Mouse (Mus musculus): ENCODE measurements around the gene Dusp12. TPM values are rescaled to one million over a fixed set of nuclear protein-coding genes. Genes with fewer than 3 reads are reported as not detected.

The Dusp12 gene
- total RNA-seq, 2 experiments from 2014 or later = 13.5 to 18.2 TPM

DNA sequence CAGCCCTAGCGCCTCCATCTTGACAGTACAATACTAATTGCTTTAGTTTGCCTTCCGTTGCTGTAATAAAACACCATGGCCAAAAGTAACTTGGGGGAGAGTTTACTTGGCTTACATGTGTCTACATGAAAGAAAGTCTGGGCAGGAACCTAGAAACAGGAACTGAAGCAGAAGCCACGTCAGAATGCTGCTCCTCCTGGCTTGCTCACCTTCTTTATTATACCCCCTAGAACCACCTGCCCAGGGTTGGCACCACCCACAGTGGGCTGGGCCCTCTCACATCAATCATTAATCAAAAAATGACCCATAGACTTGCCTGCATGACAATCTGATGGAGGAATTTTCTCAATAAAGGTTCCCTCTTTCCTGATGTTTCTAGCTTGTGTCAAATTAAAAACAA is 20.6 kb downstream of the Dusp12 start:
- DNase-seq (ENCODE audit: low spot score in 2 of 2) = no peak

DNA sequence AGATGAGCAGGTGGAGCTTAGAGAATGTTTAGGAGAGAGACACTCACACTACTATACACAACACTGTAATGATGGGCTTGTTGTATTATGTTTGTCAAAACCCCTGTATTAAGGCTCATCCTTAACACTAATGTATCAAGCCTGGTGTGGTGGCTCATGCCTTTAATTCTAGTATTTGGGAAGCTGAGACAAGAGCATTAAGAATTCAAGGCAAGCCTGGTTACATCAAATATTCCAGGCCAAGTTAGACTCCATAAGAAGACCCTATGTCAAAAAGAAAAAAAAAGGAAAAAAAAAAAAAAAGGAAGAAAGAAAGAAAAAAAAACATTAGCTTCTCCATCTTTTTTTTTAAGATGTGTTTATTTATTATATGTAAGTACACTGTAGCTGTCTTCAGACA is 21.1 kb downstream of the Dusp12 start:
- no peak for DNase-seq (ENCODE audit: low spot score in 2 of 2)

DNA sequence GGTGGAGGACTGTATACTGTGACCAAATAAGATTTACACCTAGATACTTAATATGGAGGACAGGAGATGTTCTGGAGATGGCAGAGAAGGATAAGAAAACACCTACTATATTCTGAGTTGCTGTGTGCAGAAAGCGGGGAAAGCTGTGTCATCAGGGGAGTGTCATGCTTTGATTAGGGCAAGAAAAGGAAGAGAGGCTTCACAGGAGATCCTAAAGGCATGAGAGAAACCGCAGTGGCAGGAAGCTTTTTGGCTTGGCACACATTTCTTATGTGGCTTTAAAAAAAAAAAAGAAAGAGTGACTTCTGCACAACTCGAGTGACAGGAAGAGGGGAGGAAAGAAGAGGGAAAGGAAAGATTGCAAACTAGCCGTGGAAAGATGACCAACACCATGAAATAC is 22.3 kb downstream of the Dusp12 start:
- no peak for DNase-seq (ENCODE audit: low spot score in 2 of 2)

DNA sequence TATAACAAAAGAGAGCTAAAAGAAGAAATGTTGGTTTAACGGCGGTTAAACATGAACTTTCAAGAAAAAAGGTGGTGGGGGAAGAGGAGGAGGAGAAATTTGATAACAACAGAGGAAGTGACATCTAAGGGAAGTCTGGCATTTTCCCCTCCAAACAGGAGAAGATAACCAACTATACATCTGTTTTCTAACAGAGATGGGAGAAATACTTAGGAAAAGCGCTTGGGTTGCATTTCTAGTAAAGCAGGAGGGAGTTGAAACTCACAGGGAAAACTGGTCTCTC is 23.0 kb downstream of the Dusp12 start:
- DNase-seq (ENCODE audit: low spot score in 2 of 2) = no peak

DNA sequence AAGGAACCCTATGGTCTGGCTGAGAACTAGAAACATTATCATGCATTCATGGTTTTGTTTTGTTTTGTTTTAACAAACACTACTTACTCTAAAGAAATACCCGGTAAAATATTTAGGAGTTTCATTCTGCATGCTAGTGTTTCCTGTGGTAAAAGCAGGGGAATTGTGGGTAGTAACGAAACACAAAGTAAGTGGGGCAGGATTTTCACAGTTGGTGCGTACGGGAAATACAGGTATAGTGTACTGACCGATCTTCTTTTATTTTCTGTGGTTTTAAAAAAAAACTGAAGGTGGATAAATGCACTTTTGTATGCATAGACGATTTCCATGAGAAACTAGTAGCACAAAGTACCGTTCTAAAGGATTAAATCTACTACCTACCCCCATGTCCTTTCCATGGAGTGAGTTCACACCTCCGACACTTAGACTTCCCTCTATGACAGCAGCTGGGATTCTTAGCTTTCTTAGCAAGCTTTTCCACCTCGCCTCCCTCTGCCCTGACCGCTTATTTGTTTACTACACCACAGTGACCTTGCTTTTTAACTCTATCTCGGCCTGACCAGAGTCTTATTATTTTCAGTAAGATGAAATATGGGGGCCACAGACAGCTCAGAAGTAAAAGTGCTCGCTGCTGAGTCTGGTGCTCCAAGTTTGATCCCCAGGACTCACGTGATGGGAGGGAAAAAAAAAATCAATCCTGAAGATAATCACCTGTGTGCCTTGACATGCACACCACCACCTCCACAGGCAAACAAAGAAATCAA is 23.5 kb downstream of the Dusp12 start:
- DNase-seq (ENCODE audit: low spot score in 2 of 2) = no peak

DNA sequence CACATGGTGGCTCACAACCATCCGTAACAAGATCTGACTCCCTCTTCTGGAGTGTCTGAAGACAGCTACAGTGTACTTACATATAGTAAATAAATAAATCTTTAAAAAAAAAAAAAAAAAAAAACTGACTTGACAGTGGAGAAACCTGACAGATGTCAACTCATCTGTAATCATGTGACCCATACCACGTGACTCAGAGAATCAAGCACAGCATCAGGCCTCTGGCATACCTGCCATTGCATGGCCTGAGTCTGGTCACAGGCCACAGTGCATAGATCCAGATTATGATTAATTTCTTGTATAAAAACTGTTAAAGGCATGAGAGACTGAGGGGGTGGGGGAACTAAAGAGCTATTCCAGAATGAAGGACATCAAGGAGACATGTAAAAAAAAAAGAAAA is 26.5 kb downstream of the Dusp12 start:
- no peak for DNase-seq (ENCODE audit: low spot score in 2 of 2)

DNA sequence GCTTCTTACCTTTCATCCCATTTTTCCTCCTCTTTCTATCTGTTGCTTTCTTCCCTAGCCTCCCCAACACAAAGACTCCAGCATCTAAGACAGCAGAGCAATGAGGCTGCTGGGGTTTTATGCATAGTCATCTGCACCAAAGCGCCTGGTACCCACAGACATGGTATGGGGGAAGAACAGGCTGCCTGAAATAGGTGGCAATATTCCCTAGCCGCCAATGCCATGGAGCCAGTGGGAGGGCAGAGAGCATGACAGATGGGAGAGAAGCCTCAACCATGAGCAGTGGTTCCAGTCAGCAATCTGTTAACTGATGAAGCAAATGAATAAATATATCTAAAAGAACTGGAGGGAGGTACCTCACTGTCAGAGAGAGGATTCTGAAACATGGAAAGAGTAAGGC is 28.0 kb downstream of the Dusp12 start:
- no peak for DNase-seq (ENCODE audit: low spot score in 2 of 2)

DNA sequence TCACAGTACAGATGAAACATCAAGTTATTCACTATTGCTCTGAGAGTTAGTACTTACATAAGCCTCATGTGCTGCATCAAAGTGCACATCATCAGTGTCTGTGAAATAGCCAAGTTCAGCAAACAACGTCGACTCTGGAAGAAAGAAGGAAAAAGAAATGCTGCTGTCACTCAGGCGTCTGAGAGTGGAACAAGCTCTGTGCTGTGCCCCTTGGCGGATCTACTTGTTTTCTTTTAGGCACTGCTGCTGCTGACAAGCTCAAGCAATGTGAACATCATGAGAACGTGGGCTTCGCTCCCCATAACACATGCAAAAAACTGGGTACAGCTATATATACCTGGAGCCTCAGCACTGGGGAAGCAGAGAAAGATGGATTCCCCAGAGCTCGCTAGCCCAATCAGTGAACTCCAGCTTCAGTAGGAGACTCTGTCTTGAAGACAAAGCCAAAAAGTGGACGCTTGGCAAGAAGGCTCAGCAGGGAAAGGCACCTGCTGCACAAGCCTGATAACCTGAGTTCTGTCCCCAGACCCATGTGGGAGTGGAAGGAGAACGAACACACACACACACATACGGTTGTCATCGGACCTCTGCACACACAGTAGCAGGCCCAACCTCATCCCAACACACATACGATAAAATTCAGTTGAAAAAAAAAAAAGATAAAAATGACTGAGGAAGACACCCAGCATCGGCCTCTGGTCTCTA is 30.1 kb downstream of the Dusp12 start:
- no peak for DNase-seq (ENCODE audit: low spot score in 2 of 2)

DNA sequence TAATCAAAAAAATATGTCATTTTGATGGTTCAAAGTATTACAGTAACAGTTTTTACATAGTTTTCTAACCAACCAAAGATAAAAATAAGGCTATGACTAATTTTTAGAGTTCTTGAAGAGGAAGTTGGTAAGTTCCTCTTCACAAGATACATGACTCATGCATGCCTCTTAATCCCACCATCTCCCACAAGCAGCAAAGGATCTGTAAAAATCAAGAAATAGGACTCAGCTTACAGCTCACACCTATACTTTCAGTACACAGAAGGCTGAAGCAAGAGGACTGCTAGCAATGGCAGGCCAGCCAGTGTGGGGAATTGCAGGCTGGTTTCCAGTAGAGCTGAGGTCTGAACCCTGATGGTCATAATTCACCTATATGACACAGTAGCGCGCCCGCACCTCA is 31.7 kb downstream of the Dusp12 start:
- DNase-seq (ENCODE audit: low spot score in 2 of 2) = no peak

DNA sequence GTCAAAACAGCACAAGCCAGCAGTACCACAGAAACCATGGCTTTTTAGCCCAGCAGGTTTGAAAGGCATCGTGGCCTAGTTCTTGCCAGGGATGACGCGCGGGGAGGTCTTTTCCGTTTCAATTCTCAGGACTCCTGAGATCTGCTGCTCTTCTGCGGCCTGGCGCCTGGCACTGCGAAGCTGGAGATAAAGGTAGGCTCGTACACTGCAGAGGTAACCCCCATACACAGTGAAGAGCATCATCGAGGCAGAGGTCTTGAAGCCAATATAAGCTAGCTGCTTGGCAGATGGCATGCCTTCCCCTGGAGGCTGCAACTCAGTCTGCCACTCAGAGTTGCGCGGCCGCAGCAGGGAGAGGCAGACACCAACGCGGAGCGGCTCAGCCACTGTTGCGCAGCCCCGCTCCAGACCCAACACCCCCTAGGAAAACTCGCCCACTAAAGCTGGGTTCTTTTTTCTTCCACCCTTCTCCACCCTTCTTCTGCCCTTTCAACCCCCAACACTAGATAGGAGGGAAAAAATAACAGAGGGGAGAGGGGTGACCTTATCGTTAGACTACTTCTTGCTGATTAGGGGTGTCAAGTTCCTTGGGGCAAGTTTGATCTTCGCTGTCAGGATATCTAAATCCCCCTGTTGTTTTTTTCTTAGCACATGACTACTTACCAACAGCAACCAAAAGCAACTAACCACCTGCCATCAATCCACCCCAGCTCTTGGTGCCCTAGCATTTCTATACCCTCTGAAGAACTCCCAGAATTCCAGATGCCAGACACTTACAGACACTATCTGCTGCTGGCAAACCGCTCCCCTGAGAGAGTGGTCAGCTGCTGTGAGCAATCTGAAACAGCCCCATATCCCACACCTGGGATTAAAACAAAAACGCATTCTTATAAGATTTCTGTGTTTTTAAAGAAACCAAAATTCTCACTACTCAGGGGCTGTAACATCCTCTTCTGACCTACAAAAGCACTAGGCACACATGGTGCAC is 34.4 kb downstream of the Dusp12 start:
- no peak for DNase-seq (ENCODE audit: low spot score in 2 of 2)

DNA sequence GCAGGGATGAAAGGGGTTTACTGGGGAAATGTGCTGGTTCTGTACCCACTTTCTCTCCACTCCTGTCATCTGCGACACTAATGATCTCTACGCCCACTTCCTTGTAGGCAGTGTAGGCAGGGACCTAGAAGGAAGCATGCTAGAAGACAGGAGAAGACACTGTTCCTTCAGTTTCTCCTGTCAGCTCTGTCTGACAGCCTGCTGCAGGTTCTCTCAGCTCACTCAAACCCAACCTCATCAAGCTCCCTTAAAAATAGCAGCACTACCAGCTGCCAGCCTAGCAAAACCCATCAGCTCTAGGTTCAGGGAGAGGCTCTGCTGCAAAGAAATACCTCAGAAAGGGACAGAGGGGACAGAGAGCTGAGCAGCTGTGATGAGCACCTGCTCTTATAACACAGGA is 35.3 kb downstream of the Dusp12 start:
- no peak for DNase-seq (ENCODE audit: low spot score in 2 of 2)

DNA sequence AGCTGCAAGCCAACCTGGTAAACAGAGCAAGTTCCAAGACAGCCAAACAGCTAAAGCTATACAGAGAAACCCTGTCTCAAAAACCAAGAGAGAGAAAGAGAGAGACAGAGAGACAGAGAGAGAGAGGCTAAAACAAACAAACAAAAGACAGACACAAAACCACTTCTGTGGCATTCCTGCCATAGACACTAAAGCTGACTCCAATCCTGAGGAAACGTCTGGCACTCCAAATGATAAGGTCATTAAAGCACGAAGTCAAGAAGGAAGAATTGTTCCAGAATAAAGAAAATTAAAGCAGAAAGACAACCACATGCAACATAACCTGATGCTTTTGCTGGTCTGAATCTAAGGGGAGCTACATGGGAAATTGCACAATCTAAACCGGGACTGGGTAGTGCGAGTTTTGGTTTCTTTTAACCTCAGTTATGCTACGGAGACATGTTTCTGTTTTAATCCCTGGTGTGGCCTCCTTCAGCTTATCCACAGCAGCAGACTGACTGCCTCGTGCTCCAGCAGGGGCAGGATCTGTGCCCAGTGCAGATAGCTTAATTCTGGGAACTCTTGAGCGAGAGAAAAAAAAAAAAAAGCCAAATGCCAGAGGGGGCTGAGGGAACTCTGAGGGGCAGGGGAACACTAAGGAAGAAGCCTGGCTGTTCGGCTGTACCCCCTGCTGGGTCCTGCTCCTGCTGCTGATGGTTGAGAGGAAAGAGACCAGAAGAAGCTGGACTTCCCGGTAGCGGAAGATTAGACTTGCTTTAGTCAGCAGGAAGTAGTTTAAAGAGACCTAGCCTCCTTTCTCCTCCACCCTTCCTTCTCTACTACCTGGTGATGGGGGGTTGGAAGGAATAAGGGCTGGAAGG is 39.7 kb downstream of the Dusp12 start:
- no peak for DNase-seq (ENCODE audit: low spot score in 2 of 2)

DNA sequence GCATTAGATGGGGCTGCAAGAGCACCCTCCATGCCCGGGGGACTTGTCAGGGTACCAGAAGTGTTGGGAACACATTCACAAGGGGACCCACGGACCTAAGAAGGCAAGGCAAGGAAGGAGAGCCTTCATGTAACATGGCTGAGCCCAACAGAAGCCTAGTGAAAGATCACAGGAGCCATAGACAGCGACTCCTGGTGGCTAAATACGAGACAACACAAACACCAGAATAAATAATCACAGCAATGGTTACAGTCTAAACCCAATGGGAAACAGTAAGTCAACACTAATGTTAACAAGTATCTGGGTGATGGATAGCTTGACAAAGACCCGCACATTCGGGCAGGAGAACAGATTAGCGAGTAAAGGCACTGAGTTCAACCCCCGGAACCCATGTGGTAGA is 41.0 kb downstream of the Dusp12 start:
- no peak for DNase-seq (ENCODE audit: low spot score in 2 of 2)

DNA sequence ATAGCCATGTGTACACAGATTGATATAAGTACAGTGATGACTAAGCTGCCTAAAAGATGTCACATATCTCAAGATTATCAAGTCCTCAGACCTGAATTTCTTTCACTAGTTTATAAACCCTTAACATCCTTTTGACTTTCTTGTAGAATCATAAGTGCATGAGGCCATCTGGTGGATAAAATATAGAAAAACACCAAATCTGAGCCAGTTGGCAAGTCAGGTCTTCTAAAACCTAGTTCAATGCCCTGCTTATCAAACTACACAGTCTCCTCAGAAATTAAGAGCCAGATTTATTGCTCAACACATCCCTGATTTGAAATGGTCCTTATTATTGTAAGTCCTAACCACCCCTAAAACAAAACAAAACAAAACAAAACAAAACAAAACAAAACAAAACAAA is 45.7 kb downstream of the Dusp12 start:
- DNase-seq (ENCODE audit: low spot score in 2 of 2) = no peak

DNA sequence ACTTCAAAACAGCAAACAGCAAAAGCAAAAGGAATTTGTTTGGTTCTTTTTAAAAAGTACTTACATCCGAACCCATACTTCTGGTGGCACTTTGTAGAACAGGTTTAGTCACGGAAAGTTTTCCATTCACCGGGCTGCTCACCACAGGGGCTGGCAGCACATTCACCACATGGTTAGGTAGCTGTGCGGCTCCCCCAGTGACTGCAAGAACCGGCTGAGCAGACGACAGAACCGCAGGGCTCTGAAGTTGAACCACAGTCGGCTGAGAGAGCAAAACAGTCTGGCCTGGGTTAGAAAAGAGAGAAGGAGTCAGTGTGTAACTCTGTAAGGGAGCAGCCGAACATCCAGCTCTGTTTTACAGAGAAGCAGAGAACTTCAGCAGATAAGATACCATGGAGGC is 50.6 kb downstream of the Dusp12 start:
- no peak for DNase-seq (ENCODE audit: low spot score in 2 of 2)

DNA sequence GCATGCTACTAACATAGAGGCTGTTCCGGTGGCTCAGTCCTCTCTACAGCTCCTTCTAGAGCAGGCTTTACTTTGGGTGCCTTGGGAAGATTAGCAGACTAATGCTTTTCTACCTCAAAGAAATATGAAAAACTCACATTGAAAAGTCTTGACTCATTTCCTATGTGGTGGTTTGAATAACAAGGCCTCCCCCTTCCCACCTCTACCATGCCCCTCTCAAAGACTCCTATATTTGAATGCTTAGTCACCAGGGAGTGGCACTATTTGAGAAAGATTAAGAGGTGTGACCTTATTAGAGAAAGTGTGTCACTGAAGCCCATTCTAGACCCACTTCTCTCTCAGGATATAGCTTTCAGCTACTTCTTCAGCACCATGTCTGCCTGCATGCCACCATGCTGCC is 55.6 kb downstream of the Dusp12 start:
- no peak for DNase-seq (ENCODE audit: low spot score in 2 of 2)

DNA sequence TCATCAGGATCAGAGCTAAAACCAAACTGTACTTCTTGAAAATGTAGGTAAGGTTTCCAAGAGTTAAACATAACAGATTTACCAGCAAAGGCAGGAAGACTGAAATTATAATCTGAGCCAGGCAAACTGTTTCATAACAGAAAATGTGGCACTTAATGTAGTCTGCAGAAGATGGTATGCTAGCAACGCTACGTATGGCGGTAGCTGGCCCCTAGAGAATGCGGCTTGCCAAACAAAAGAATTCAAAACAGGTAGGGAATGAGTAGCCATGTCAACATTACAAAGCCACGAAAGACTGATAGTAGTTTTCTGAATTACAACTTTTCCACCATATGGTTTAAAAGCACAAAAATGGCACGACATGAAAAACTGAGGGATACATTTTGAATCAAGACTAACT is 56.0 kb downstream of the Dusp12 start:
- DNase-seq (ENCODE audit: low spot score in 2 of 2) = no peak
